Mouse (Mus musculus) kidney, postnatal 25 days (tissue): ENCODE results near the gene Cd72.

Source experiments
- DNase-seq, 2 experiments: peaks; one replicate each; pipeline ENCODE4 v3.0.0; 2021; ENCODE audit warnings: mixed read lengths in 2 of 2

The Cd72 gene

DNA sequence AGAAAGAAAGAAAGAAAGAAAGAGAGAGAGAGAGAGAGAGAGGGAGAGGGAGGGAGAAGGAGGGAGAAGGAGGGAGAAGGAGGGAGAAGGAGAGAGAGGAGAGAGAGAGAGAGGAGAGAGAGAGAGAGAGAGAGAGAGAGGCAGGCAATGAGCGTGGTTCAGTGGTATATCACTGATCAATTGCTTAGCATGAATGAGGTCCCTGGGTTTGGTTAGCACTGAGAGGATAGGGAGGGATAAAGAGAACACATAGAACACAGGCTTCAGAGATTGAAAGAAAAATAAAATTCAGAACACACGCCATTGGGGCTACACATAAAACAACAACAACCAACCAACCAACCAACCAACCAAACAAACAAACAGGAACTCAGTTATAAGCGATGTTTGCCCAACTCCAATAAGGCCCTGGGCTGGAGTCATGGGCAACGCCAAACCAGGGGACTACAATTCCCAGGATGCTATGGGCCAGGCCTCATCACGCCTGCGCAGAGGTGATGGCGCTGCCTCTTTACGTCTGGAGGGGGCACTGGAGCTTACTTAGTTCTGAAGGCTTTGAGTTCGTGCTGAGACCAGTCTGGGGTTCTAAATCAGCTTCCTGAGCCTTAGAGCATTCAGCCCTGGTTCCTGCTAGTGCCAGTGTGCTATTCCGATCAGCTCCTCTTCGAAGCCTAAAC, 23.6 kb upstream of the Cd72 start:
- peak; percentile 91 to 93 for DNase-seq

DNA sequence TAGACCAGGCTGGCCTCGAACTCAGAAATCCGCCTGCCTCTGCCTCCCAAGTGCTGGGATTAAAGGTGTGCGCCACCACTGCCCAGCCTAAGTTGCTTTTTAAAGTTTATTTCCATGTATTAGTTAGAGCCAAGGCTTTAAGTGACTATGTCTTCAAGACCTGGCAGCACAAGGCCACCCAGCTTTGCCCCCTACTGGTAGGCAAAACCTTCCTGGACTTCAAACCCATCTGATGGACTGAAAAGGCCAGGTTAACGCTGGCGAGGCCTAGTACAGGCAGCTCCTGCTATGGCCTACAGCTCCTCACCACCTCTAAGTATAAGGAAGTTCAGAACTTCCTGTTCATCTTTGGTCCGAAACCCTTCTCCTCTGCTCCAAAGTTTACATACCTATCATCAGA, 22.2 kb upstream of the Cd72 start:
- peak; percentile 47 to 67 for DNase-seq

DNA sequence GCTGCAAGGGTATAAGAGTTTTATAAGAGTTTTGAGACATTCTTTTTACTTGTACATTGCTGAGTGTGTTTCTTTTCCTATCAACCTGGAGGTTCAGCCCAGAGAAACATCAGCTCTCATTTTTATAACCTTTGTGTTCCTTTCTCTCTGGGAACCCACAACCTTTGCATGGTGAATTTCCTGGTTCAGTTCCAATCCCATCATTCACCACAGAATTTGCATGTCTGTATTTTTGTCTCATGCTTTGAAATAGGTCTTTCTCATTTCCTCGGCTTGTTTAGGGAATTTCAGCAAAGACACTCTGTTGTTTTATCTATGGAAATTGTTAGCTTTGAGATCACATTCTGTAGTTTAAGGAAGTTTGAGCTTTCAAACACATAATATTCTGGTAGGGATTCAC, 19.2 kb upstream of the Cd72 start:
- no peak for DNase-seq

GRCm38 (mm10) chr4:43470301-43470700, 15.9 kb upstream of the Cd72 start:
- DNase-seq, result no peak

DNA sequence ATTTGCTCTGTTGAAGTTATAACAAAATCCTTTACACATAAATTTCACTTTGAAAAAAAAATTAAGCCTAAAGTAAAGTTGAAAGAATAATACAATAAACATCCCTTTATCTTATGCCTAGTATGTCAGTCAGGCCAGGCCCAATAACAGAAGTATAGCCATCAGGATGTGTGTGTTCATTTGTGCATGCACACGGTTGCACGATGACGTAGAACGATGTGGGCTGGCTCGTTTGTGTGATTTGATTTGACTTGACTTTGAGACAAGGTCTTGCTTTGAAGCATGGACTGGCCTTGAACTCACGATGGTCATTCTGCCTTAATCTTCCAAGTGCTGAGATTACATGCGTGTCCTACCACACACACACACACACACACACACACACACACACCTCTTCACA, 12.4 kb upstream of the Cd72 start:
- DNase-seq, result no peak

DNA sequence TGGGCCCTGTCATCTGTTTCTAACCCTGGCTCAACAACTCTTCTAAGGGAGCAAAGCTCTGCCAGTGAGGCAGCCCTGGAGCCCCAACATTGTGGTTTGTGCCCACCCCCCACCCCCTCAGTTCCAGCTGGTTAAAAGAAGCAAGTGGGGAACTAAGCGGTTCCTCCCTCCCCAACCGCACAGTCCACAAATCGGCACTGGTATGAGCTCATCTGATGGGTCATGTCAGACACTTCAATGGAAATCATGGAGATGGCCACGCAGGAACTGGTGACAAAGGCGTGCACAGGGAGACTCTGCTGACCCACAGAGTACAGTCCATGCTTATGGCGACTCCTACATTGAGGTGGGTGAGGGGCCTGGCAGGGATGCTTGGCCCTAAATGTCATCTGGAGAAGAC, 11.5 kb upstream of the Cd72 start:
- DNase-seq, result no peak

DNA sequence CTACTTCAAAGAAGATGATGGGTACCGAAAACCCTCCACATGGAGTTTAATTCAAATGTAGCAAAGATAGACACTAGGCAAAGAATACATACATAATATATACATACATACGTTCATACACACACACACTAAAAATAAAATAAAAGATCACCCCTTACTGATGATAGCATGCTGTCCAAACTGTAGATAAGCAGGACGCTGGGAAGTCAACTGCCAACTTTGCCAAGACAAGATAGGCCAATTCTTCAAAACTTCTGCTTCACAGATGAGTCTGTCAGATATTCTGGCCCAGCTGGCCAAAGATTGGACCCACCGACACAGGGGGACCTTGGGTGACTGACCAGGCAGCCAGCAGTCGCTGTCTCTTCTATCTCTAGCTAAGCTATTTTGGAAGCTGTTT, 8.7 kb upstream of the Cd72 start:
- DNase-seq, result no peak

DNA sequence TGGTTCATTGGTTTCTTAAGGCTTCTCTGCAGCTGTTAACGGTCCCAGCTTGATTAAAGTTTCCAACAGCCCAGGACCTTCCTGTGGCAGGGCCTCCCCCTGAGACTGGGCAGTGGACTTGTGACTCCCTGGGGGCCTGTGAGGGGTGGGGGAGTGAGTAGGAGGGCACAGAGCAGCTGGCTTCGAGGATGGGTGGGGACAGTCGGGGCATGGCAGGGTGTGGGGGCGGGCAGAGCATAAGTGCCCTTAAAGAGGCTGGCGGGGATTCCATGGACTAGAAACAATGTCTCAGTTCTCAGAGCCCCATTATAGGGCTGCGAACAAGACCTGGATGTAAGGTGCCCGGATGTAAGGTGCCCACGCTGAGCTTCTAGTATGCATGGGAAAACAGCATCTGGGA, 2.7 kb upstream of the Cd72 start:
- DNase-seq, result no peak

DNA sequence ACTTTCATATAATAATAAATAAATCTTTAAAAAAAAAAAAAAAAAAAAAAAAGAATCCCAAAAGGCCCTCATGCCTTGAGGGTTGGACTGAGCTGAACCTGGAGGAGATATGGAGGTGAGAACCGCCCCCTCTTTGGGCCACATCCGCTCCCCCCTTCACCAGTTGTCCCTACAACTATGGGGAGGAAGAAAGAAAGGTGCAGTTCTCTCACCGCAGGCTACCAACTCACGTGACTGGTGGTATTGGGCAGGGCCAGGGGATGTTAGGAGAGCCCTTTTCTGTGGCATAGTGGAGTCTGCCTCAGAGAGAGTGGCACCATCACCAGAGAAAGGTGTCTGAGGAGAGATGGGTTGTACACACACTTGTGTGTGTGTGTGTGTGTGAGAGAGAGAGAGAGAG, 2.0 kb upstream of the Cd72 start:
- no peak for DNase-seq

DNA sequence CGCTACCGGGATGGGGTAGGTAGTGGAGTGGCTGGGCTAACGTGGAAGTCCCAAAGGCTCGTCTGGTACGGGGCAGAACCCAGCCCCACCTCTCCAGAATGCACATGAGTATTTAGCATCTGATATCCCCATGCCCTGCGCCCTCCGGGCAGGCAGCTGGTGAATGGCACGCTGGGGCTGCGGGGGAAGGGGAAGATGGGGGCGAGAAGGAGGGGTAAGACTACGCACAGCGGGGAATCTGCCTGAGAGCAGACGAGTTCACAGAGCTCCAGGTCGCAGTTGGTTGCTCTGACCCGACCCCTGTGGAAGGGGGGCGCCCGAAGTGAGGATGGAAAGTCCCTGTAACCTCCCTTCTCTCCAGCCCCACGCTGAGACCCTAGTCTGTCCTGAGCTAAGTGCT, 1.0 kb downstream of the Cd72 start:
- DNase-seq, result no peak

DNA sequence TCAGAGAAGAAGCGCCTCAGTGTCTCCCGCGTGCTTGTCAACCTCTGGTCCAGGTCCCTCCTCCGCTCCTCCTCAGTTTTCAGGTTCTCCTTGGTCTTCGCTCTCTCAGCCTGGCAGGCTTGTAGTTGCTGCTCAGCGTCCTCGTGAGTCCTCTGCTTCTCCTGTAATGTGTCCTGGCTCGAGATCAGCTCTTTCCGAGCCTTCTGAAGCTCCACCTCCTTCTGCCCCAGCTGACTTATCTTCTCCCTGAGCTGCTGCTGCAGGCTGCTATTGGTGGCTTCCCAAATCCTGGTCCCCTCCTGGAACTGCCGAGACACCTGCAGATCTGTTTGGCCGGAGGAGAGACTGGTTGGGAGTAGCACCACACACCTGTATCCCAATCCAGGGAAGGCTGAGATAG, 2.1 kb downstream of the Cd72 start:
- DNase-seq, result no peak

- DNase-seq, result no peak
Observed at GRCm38 (mm10) chr4:43448554-43448953, 5.9 kb downstream of the Cd72 start.

GRCm38 (mm10) chr4:43447251-43447650, 7.2 kb downstream of the Cd72 start:
- DNase-seq, result peak in 1 of 2 experiments; percentile 51

- DNase-seq, result peak in 1 of 2 experiments; percentile 45
Observed at GRCm38 (mm10) chr4:43443511-43443910, 10.9 kb downstream of the Cd72 start.

DNA sequence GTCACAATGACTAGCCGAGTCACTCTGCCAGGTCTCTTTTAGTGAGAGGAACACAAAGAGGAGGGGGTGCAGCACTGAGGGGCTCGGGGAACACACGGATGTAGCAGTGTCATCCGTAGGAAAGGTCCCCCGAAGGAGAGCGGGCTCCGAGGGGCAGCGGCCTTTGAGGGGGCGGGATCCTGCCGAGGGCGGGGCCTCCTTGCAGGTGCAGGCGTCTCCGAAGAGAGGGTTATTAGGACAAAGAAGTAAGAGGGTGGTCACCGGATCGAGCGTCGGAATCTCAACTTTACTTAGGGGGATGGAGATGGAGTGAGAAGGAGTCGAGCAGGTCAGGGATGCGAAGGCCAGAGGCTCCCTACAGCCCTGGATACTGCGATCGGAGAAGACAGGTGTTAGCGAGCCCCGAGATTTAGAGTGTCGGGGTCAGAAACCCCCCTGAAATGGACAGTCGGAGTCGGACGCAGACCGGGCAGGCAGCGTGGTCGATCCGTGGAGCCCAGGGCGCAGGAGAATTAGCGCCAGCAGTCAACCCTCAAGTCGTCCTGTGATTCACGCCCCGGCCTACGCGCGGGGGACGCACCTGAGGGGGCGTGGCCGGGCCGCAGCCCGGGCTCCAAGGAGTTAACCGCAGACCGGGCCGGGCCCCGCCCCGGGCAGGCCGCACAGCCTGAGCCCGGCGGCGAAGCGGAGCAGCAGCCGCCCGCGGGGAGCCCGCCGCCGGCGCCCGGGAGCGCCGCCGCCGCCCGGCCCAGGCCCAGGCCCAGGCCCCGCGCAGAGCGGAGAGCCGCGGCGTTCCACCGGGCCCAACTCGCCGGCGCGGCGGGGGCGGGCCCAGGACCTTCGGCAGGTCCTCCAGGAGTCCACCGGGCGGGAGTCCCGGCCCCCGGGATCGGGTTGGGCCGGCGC, 11.7 kb downstream of the Cd72 start:
- peak; percentile 77 to 92 for DNase-seq

DNA sequence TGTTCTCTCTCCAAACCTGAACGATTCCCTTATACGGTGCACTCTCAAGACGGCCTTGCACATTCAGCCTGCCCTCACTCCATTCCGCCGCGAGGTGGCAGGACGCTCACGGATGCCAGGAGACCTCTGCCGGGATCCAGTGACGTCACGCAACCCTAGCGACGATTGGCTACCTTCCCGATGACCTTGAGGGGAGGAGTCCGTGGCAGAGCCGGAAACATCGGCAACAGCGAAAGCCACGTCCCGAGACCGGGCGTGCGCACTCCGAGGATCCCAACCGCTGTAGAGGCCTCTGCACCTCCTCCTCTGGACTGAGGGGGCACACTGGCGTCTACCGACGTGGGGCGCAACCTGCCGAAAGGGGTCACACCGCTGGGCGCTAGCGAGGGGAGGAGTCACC, 12.4 kb downstream of the Cd72 start:
- peak; percentile 99 to 100 for DNase-seq

DNA sequence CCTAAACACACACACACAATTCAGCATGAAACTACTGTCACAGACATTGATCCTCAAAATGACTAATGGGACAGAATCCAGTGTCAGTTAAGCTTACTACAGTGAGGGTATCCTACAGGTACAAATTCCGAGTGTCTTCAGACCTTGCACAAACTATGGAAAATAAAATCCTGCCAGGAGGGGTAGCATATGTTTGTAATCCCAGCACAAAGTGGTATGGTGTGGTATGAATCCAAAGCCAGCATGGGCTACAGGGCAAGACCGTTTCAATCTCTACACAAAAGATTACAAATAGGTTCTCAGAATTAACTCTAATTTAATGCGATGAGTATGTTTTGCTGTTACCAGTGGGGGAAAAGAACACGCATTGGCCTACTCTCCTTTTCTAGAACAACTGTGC, 12.8 kb downstream of the Cd72 start, which contains the start of gene Tesk1:
Gene Tesk1, plus strand, starts transcription at position 301 of the 400 bp plus-strand sequence.
- no peak for DNase-seq

DNA sequence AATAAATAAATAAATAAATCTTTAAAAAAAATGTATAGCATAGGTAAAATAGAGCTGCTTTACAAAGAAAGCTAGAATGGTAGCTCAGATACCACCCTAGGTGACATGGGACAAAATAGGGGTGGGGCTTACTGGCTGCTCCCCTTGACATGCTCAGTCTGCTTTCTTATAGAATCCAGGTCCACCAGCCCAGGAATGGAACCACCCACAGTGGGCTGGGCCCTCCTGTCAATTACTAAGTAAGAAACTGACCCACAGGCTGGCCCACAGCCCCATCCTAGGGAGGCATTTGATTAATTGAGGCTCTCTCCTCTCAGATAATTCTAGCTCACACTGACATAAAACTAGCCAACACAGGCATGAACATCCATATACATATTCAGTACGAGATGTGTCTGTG, 21.6 kb downstream of the Cd72 start:
- no peak for DNase-seq

GRCm38 (mm10) chr4:43431690-43432089, 22.7 kb downstream of the Cd72 start:
- DNase-seq, result peak; percentile 90 to 95

DNA sequence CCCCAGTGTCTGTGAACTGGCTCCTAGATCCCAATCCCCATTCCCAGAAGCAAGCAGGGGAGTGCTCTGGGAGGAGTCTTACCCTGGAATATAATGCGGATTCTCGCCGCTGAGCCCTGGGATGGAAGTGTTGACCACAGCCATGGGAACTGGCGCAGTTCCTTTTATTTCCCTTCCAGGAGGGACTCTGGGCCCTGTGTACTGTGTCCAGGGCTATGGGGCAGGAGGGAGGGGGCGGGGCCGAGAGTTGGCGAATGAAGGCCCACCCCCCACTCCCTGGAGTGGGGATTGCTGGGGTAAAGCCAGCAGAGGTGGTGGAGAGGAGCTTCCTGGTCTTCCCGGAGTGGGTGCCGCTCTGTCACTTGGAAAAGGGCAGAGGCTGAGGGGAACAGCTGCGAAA, 25.5 kb downstream of the Cd72 start, which contains the start of gene Fam166b:
Gene Fam166b, minus strand, starts transcription at position 189 of the 400 bp plus-strand sequence.
- peak; percentile 32 to 71 for DNase-seq

- peak in 1 of 2 experiments; percentile 36 for DNase-seq
Observed at GRCm38 (mm10) chr4:43428180-43428861, 26.1 kb downstream of the Cd72 start.

DNA sequence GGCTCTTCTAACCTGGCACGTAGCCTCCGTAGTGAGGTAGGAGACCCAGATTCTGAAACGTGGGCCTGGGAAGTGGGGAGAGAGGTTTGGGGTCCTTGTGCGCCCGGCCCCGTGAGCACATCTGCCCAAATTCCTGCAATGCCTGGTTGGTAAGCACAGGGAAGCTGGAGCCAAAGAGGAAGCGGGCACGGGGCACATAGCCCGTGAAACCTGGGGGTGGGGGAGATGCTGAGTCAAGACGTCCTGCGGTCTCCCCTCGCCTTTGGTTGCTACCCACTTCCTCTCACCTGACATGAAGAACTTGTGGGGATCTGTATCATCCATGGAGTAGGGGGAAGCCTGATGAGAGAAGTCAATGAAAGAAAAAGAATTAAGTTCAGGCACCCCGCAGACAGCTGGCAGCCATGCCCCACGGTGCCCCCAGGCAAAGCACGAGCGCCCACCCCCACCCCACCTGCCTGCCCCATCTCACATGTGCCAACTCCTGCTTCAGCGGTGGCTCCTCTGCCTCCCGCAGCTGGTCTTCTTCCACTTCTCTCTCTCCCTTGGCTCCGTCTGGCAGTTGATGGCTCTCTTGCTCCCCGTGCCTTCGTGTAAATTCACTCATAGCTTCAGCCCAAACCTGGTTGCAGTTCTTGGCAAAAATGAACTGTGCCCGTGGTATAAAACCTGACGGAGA, 26.8 kb downstream of the Cd72 start:
- peak in 1 of 2 experiments; percentile 49 for DNase-seq

DNA sequence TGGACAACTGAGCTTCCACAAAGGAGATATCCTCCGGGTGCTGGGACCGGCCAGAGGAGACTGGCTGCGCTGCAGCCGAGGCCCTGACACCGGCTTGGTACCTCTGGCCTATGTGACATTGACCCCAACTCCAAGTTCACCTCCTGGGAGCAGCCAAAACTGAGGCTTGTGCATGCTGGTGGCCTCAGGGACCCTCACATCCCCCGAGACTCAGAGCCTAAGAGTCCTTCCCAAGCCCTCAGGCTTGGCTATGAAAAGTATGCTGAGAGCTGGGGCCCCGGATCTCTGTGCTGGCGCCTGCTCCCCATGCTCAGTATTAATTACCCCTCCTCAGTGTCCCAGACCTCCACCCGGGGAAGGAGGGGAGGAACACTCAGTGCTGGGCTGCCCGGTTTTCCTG, 27.9 kb downstream of the Cd72 start:
- DNase-seq, result peak in 1 of 2 experiments; percentile 33
